Mouse (Mus musculus) gastrocnemius, adult 8-10 months (tissue): ENCODE data around the gene Ano2. TPM values are rescaled to one million over a fixed set of nuclear protein-coding genes. Genes with fewer than 3 reads are reported as not detected.

Experiments used
- DNase-seq, 2 experiments: peaks; one replicate each; pipeline ENCODE4 v3.0.0; 2022; ENCODE audit warnings: low spot score in 2 of 2
- total RNA-seq, 4 experiments: library from RNA; stranded (reverse); gene quantifications; 2 replicates each; pipeline ENCODE4 v1.2.4; 2022

Ano2 gene
- total RNA-seq, 4 experiments from 2014 or later, result 0.08 TPM; not detected in 3

GRCm38 (mm10) chr6:125914446-125914845 lies 224.2 kb downstream of the Ano2 start:
- DNase-seq, result no peak

GRCm38 (mm10) chr6:125922746-125923145 lies 232.5 kb downstream of the Ano2 start:
- DNase-seq, result no peak

DNA sequence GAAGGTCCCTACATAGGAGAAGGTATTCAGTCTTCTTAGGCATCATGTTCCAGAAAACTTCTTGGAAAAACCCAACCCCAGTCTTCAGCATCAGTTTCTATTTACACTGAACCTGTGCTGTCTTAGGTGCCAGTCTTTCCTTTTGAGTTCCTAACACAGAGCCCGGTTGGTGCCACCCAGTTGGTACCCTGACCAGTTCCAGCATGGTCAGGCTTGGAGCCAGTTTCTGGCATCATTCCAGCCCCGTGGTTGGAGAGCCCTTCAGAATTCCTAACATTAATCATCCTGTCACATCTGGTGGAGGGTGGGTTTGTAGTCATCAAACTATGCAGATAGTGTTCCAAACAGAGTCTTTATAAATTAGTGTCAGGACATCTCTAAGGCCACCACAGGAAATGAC lies 234.8 kb downstream of the Ano2 start:
- no peak for DNase-seq

DNA sequence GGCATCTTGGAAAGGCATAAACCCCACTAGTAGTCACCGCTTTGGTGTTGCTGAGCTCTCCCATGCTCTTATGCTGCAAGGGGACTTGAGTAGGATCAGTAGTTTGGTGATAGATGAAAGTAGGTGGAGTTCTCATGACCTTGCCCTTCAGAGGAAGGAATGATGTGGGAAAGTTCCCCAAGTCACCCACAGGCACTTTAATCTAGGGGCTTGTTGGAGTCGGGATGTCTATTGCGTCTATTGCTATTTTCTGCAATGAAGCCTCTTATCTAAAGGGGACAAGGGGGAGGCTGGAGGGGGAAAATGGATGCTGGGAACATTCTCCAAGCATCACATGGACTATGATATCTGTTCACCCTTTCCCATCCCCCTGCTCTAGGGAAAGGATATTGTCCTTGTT lies 235.6 kb downstream of the Ano2 start:
- DNase-seq, result no peak

DNA sequence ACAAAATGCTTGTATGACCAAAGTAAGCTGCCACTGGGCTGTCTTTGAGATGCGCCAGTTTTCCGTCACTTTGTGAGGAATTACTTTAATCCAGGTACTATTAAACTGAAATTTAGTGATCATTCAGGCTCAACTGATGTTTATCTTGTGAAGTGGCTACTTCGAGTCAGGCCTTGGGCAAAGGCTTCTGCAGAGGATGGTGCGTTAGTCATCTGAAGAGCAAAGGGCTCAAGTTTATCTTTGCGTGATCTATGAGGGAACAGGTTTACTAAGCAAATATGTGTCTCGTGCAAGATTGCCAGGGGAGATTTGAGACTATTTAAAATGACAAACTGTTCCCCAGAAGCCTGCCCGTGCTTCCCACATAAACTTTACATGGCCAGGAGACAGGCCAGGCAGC lies 241.7 kb downstream of the Ano2 start:
- DNase-seq, result no peak

- DNase-seq, result no peak
Observed at GRCm38 (mm10) chr6:125954965-125955364, 264.7 kb downstream of the Ano2 start.

DNA sequence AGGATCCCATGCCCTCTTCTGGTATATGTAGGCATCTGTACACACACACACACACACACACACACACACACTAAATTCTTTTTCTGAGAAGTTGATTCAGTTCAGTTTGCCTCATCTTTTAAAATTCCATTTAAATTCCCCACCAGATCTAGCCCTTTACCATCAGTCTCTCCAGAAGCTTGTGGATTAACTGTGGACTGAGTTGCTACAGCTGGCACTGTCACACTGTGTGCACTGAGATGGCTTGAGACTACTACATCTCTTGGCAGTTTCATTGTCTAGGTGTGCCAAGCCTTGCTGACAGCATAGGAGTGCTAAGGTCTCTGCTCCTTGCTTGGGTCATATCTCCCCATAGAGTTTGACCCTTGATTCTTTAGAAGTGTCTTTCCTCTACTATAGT lies 283.3 kb downstream of the Ano2 start:
- DNase-seq, result no peak

GRCm38 (mm10) chr6:125975788-125976465 lies 285.7 kb downstream of the Ano2 start:
- DNase-seq, result no peak

DNA sequence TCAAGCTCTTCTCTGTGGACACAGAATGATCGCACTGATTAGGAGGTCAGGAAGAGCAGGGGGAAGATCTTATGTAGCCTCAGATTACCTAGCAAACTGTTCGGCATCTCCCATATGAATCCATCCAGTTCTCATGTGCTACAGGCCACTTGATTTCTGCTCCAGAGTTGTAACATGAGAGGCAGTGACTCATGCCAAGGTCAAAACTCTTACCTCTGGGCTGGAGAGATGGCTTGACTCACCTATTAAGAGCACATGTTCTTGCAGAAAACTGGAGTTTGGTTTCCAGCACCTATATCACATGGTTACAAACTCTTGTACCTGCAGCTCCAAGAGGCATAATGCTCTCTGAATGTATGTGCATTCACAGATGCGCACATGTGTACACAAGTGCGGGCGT lies 289.4 kb downstream of the Ano2 start:
- DNase-seq, result no peak

DNA sequence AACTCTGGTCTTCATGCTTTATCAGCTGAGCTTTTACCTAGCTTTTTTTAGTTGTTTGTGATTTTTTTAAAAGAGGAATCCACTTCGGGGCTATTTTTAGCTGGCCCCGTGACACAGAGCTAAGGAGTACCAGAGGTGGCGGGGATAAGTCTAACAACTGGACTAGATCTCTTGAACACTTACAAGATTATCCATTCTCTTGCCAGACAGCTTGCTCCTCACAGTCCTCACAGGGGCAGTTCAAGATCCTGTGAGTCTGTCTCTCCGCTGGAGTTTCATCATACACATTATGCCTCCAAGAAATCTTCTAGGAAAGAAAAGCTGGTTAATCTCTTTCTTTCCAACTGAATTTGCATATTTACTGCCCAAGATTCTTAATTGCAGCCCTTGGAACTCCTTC lies 293.8 kb downstream of the Ano2 start:
- no peak for DNase-seq

DNA sequence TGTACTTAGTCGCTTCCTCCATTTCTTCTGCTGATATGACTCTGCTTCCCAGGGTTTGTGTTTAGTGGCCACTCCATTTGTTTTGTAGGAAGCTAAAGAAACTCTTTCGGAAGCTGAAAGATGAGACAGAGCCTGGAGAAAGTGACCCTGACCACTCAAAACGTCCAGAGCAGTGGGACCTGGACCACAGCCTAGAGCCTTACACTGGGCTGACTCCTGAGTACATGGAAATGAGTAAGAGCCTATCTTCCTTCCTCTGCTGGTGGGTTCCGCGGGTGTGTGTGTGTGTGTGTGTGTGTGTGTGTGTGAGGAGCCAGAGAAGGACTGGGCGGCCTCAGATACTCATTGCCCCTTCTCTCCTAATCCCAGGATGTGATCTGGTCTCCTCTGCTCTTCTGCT lies 302.5 kb downstream of the Ano2 start:
- DNase-seq, result no peak

DNA sequence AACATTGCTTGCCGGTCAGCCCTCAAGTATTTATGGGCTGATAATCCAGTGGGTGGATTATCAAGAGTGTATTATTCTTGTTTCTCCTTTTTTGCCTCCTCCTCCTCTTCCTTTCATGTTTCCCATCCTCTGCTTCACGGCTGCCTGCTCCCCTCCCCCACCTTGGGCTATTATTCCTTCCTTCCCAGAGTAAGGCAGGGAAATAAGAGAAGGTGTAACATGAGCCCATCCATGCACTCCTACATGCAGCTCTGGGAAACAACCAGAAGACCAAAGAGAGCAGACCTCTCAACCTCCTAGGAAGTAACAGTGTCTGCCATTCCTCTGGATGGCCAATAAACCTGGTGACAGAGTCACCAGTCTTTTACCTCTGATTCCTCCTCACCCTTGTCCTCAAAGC lies 311.6 kb downstream of the Ano2 start:
- no peak for DNase-seq

- no peak for DNase-seq
Observed at GRCm38 (mm10) chr6:126003002-126003742, 313.0 kb downstream of the Ano2 start.

GRCm38 (mm10) chr6:126006647-126007046 lies 316.4 kb downstream of the Ano2 start:
- DNase-seq, result no peak

DNA sequence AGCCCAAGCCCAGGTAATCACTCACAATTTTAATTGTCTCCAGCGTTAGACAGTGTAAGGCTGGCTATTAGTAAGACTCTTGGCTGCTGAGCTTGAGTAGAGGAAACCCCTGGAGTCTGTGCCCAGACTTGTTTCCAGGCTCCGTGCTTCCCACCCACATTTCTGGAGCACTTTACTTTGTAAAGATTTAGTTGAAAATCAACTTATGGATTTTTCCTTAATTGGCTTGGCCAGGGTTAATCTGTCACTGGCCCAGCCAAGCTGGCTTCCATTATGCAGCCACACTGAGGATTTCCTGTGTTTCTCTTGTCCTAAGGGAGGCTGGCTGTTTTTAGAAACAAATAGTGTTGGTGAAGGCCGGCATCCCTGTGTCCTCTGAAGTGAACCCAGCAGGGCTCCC lies 318.9 kb downstream of the Ano2 start:
- DNase-seq, result no peak

GRCm38 (mm10) chr6:126016991-126017390 lies 326.8 kb downstream of the Ano2 start:
- DNase-seq, result no peak

GRCm38 (mm10) chr6:126018411-126018810 lies 328.2 kb downstream of the Ano2 start:
- DNase-seq, result no peak

- no peak for DNase-seq
Observed at GRCm38 (mm10) chr6:126033693-126034402, 343.6 kb downstream of the Ano2 start.

GRCm38 (mm10) chr6:126034403-126034724 lies 344.1 kb downstream of the Ano2 start:
- DNase-seq, result no peak

DNA sequence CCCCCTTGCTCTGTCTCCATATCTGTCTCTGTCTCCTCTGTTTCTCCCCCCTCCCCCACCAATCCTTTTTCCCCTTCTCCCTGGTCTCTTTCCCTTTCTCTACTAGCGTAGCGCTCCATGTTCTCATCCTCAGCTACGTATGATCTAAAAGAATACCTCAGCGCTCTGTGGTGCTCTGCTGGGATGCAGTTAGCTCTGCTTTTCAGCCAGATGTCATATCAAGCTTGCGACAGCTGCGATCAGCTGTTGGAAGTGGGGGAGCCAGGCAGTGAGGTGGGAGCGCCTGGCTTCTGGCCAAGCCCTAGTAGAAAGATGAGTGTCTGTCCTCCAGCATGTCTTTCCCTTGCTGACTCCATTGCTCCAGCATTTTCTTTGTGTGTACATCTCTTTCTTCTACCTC lies 344.5 kb downstream of the Ano2 start:
- DNase-seq, result no peak

- no peak for DNase-seq
Observed at GRCm38 (mm10) chr6:126035621-126036020, 345.4 kb downstream of the Ano2 start.

DNA sequence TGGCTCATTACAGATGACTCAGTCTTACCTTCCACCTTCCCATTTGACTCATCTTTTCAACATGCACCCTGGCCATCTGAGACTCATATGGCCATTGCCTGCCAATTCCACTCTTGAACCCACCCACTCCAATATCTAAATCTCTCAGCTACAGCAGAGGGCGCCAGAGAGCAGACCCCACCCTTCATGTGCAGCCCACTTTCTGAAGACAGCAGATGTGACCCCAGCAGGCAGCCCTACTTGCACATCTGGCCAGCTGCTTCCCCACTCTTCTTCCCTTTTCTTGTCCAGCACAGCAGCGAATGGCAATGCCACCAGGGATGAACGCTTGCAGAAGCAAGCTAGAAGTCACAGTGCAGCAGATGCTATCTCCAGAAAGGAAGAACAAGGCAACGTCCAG lies 355.7 kb downstream of the Ano2 start:
- peak in 1 of 2 experiments; percentile 5 for DNase-seq

- no peak for DNase-seq
Observed at GRCm38 (mm10) chr6:126048206-126048605, 358.0 kb downstream of the Ano2 start.
